Mouse (Mus musculus) forebrain, embryonic 13.5 days (tissue): ENCODE results near the gene Pex11g. TPM values are rescaled to one million over a fixed set of nuclear protein-coding genes. Genes with fewer than 3 reads are reported as not detected.

Source experiments
- ATAC-seq: fragments of 200-750 bp; cut with Nextera tagmentation; 2 replicates; pipeline ENCODE4 v1.8.0; 2017
- H3K27ac ChIP-seq: fragments of 300-500 bp; sonication (generic); 2 replicates; pipeline ENCODE4 v1.5.1; 2015; ENCODE audit warnings: inconsistent platforms, mild to moderate bottlenecking, moderate library complexity
- H3K27me3 ChIP-seq: fragments of 300-500 bp; sonication (generic); 2 replicates; pipeline ENCODE4 v1.6.1; 2015; ENCODE audit warnings: mild to moderate bottlenecking, inconsistent platforms
- H3K36me3 ChIP-seq: fragments of 300-500 bp; sonication (generic); 2 replicates; pipeline ENCODE4 v1.6.1; 2015; ENCODE audit warnings: mild to moderate bottlenecking, inconsistent platforms; ENCODE audit not compliant: poor library complexity, severe bottlenecking
- H3K4me1 ChIP-seq: fragments of 300-500 bp; sonication (generic); 2 replicates; pipeline ENCODE4 v1.6.1; 2015; ENCODE audit warnings: inconsistent platforms
- H3K4me2 ChIP-seq: fragments of 300-500 bp; sonication (generic); 2 replicates; pipeline ENCODE4 v1.6.1; 2015; ENCODE audit warnings: inconsistent platforms, mild to moderate bottlenecking, moderate library complexity
- H3K4me3 ChIP-seq: fragments of 300-500 bp; sonication (generic); 2 replicates; pipeline ENCODE4 v1.5.1; 2015; ENCODE audit warnings: mild to moderate bottlenecking, inconsistent platforms
- H3K9ac ChIP-seq: fragments of 300-500 bp; sonication (generic); 2 replicates; pipeline ENCODE4 v1.6.1; 2015; ENCODE audit warnings: mild to moderate bottlenecking, inconsistent platforms
- H3K9me3 ChIP-seq: fragments of 300-500 bp; sonication (generic); replicated peaks from 2 replicates; pipeline ENCODE4 v1.6.1; 2016; ENCODE audit warnings: inconsistent platforms
- WGBS: fragments of 180-500 bp; shearing (Covaris S2); methylation state at CpG from one replicate; pipeline ENCODE4 v1.1.7; 2015; 5-methylcytosine and 5-hydroxymethylcytosine counted together
- polyA plus RNA-seq: library from polyadenylated mRNA; unstranded; fragments of >200 nt; fragmentation: Nextera tagmentation; extraction: Ambion mirVana; gene quantifications from 2 replicates; pipeline ENCODE4 v1.2.1, GENCODE M21; 2015

Pex11g gene
- polyA plus RNA-seq, result 3.9 and 4.8 TPM in 2 replicates

DNA sequence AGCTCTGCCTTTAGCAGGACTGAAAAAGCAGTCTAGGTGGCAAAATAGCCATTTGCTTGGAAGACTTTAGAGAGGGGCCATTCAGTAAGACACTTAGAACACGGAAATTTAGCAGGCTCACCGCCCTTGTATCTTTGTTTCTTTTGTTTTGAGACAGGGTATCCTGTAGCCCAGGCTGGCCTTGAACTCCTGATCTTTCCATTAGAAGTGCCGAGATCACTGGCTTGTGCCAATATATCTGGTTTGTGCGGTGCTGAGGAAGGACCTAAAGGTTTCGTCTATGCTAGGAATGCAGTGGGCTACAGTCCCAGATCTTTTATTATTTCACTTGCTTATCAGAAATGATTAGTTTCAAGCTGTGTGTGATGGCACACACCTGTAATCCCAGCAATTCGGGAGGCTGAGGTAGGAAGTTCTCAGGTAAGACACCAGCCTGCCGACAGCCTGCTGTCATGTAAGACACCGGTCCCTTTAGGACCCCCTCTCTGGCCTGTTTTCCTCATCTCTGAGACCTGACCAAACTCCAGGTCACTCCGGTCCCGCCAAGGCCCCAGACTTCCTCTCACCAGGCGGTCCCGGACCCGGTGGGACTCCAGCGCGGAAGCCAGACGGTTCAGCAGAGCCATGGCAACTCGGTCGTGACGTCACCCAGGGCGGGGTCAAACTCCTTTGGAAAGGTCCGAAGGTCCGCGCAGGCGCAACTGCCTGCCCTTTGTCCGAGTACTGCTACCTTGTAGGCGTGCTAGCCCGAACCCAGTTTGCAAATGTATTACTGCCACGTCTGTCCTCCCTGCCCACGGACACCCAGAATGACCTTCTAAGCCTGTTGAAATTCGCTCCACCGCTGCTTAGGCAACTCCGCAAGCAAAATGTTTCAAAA, at the start of gene Pex11g:
Pex11g (minus strand) TSS at position 675 of the 880 bp plus-strand sequence.
- no peaks in the 10 kb centered on the region for H3K27me3 ChIP-seq
- H3K27ac ChIP-seq, result peak within 1 kb of the TSS; percentile 57; the same call in 1 of the 2 replicates
- H3K9me3 ChIP-seq, result no peaks in the 10 kb centered on the region
- H3K4me3 ChIP-seq, result peak within 1 kb of the TSS; percentile 41
- H3K4me1 ChIP-seq, result peaks cover 12% of the 10 kb centered on the region
- 9% methylated on average over 32 of the region's 32 CpGs for WGBS
- peak within 1 kb of the TSS; percentile 62 for H3K4me2 ChIP-seq
- peak; percentile 92 for ATAC-seq
- no peaks in the 10 kb centered on the region for H3K36me3 ChIP-seq
- H3K9ac ChIP-seq, result peak within 1 kb of the TSS; percentile 55

DNA sequence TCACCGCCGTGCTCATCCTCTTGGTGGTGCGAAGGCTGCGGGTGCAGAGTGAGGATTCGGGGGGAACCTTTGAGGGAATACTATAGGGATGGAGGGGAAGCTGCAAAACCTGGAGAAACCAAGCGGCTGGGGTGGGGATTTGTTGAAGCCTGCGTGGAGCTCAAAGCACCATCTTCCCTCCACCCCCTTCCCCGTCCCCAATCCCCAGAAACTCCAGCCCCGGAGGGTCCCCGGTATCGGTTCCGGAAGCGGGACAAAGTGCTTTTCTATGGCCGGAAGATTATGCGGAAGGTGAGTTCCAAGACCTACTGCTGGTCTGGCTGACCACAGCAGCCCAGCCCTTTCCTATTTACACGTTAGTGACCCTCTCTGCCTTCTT, 49.6 kb upstream of the Pex11g start:
- no peaks in the 10 kb centered on the region for H3K27me3 ChIP-seq
- ATAC-seq, result no peak
- 13% methylated on average over 16 of the region's 16 CpGs for WGBS
- no peaks in the 10 kb centered on the region for H3K9me3 ChIP-seq
- H3K9ac ChIP-seq, result peak overlapping the region; percentile 75
- H3K4me3 ChIP-seq, result peak overlapping the region; percentile 60
- peaks cover 32% of the 10 kb centered on the region for H3K36me3 ChIP-seq
- H3K4me1 ChIP-seq, result peaks cover 13% of the 10 kb centered on the region
- H3K27ac ChIP-seq, result no peak overlapping the region
- H3K4me2 ChIP-seq, result peak overlapping the region; percentile 98

DNA sequence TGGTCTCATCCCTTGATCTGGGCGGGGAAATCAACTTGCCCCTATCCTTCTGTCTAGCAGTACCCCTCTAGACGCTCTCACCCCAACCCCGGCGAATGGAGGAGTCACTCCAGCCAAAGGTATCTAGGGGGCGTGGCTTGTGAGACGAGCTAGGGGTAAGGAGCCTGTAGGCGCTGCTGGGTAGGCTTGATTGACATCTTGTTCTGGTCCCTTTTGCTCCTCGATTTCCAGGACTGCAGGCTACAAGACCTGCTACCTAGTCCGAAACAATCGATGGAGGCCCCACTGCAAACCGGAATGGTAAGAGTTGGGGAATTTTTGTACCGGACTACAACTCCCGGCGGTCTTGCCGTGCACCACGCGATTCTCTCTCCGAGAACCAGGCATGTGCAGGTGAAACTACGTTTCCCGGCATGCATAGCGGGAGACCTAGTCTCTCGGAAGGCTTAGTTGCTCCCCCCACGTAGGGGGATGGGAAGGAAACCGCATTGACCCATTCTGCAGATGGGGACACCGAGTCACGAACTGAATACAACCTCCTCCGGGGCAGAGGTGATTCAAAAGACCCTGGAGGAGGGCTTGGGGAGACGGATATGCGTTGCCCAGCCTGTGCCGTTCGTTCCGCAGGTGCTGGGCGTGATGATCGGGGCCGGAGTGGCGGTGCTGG, 49.1 kb upstream of the Pex11g start:
- H3K9ac ChIP-seq, result peak overlapping the region; percentile 75
- WGBS, result 4% methylated on average over 36 of the region's 36 CpGs
- H3K27me3 ChIP-seq, result no peaks in the 10 kb centered on the region
- peak overlapping the region; percentile 60 for H3K4me3 ChIP-seq
- H3K4me2 ChIP-seq, result peak overlapping the region; percentile 98
- peaks cover 33% of the 10 kb centered on the region for H3K36me3 ChIP-seq
- peak; percentile 86 for ATAC-seq
- H3K4me1 ChIP-seq, result peaks cover 13% of the 10 kb centered on the region
- H3K27ac ChIP-seq, result peak overlapping the region; percentile 64; the same call in 1 of the 2 replicates
- H3K9me3 ChIP-seq, result no peaks in the 10 kb centered on the region

DNA sequence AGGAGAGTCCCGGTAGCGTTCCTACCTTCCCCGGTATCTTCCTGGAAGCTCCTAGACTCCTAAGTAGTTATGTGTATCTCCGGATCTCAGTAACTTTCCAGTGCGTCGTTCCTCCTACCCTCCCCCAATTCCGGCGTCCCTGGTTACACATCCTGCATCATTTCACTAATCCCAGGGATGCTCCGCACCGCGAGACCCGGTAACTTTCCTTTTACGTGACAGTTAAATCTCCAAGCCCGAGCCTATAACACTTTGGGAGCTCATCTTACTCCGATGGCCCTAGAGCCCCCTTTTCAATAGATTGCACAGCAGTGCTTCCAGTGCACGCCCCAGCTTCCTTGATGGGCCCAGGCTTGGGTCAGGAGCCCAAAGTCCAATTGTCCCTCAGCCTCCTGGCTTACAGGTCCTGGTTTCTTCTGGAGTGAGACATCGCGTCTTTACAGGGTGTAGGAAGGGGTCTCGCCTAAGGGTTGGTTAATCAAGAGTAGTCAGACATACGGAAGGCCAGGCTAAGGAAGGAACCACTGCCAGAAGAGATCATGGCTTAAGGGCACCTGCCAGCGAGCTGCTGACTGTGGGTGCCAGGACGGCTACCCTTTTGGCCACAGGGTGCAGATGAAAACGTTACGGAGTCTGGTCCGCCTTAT, 48.4 kb upstream of the Pex11g start:
- Histone ChIP-seq H3K9me3 (no peaks in the 10 kb centered on the region), H3K27me3 (no peaks in the 10 kb centered on the region), H3K9ac (peak overlapping the region; percentile 75), H3K4me3 (peak overlapping the region; percentile 60), H3K4me1 (peaks cover 13% of the 10 kb centered on the region), H3K4me2 (peak overlapping the region; percentile 98), H3K27ac (peak overlapping the region; percentile 64), H3K36me3 (peaks cover 35% of the 10 kb centered on the region)
- WGBS, result 0% methylated on average over 25 of the region's 25 CpGs
- ATAC-seq, result peak; percentile 44

DNA sequence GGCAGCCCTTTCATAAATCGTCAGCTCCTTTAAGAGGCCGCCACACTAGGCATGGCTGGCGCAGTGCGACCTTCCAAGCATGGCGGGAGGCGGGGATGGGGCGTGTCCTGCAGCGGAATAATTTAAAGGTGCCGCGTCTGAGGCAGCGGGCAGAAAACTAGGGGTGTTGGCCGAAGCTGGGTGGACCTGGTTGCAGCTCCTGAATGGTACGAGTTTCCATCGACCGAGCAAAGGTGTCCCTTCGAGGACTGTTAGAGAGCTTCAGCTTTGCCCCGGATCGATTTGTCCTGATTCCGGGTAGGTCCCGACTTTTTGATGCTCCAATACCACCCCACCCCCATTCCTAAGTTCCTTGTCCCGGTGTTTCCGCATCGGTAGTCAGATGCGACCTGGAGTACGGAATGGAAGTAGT, 47.8 kb upstream of the Pex11g start, which contains the start of gene Pnpla6:
Pnpla6 (plus strand) TSS at position 125 of the 412 bp plus-strand sequence.
- no peaks in the 10 kb centered on the region for H3K27me3 ChIP-seq
- WGBS, result 1% methylated on average over 25 of the region's 25 CpGs
- peak within 1 kb of the TSS; percentile 64 for H3K27ac ChIP-seq
- peak within 1 kb of the TSS; percentile 75 for H3K9ac ChIP-seq
- H3K4me2 ChIP-seq, result peak within 1 kb of the TSS; percentile 98
- peaks cover 13% of the 10 kb centered on the region for H3K4me1 ChIP-seq
- ATAC-seq, result peak; percentile 78
- peaks cover 42% of the 10 kb centered on the region for H3K36me3 ChIP-seq
- no peaks in the 10 kb centered on the region for H3K9me3 ChIP-seq
- H3K4me3 ChIP-seq, result peak within 1 kb of the TSS; percentile 60

DNA sequence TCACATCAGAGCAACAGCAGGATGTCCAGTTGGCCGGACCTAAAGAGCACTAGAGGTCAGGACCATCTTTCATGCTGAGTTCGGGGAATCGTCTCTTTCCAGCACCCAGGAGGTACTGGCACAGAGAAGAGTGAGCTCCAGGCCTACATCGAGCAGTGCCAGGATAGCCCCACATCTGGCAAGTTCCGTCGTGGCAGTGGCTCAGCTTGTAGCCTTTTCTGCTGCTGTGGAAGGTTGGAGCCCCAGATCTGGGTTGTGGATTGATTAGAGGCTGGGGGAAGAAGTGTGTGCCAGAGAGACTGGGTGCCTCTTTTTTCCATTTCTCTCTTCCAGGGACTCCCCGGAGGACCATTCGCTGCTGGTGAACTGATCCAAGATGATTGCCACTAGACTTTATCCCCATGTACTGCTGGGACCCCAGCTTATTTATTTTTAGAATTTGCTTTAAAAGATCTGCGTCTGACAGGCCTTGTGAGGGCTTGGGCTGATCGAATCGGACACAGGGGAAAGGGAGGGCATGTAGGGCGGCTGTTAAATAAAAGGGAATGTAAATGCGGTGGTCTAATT, 47.3 kb upstream of the Pex11g start:
- Histone ChIP-seq H3K4me2 (peak overlapping the region; percentile 98), H3K9me3 (no peaks in the 10 kb centered on the region), H3K4me3 (peak overlapping the region; percentile 60), H3K27ac (peak overlapping the region; percentile 35; the same call in 1 of the 2 replicates), H3K4me1 (peaks cover 13% of the 10 kb centered on the region), H3K27me3 (no peaks in the 10 kb centered on the region), H3K9ac (peak overlapping the region; percentile 75), H3K36me3 (peaks cover 47% of the 10 kb centered on the region)
- WGBS, result 33% methylated on average over 13 of the region's 13 CpGs
- no peak; the same call in 1 of the 2 replicates for ATAC-seq

DNA sequence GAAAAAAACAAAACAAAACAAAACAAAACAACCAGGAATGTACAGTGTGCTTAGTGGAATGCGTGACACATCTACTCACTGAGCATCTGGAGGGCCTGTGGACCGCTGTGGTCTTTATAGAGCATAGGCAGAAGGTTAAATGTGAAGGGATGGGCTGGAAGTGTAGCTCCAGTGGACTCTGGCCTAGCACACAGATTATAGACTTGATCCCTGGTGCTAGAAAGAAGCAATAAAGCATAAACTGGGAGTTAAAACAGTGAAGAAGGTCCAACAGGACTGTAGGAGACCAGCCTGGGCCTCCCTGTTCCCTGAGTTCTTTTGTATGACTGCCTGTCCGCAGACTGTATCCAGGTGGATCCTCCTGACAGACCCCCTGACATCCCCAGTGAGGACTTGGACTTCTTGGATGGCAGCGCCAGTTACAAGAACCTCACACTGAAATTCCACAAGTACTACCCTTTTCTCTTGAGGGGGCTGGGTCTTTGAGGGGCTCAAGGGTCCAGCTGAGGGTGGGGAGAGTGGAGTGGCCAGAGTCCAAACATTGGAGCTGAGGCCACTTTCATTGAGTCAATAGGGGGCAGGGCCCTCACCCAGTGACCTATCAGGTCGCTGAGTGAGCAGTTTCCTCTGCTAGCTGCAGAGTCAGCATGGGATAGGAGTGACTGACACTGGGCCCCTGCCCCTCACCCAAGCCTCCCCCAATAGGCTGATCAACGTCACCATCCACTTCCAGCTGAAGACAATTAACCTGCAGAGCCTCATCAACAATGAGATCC, 40.7 kb upstream of the Pex11g start:
- H3K27me3 ChIP-seq, result no peaks in the 10 kb centered on the region
- 82% methylated on average over 6 of the region's 6 CpGs for WGBS
- H3K36me3 ChIP-seq, result peaks cover 80% of the 10 kb centered on the region
- H3K4me1 ChIP-seq, result no peaks in the 10 kb centered on the region
- no peak for ATAC-seq
- H3K4me2 ChIP-seq, result no peak overlapping the region
- H3K27ac ChIP-seq, result no peak overlapping the region
- H3K4me3 ChIP-seq, result no peak overlapping the region
- H3K9me3 ChIP-seq, result no peaks in the 10 kb centered on the region
- H3K9ac ChIP-seq, result no peak overlapping the region

DNA sequence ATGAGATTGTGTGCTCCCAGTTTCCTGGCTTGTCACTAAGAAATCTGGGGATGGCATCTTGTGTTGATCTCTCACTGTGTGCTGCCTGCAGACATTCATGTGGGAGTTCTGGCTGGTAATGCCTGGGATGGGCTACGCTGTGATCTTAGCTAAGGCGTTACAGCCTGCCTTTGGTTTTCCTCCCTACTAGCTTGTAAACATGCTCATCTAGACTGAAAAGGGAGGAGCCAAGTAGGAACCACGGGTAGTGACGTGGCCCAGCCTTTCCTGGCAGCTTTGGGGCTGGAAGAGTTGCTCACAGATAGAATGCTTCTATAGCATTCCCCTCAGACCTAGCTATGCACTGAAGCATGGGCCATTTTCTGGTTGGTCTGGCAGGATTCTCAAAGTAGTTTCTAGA, 34.7 kb upstream of the Pex11g start:
- Histone ChIP-seq H3K9ac (0 out of 2 replicates have a peak overlapping the region, but pooled peaks have one; percentile 92), H3K27ac (no peak overlapping the region), H3K4me3 (no peak overlapping the region), H3K4me2 (no peak overlapping the region), H3K27me3 (no peaks in the 10 kb centered on the region), H3K4me1 (peaks cover 18% of the 10 kb centered on the region), H3K36me3 (peaks cover 29% of the 10 kb centered on the region), H3K9me3 (no peaks in the 10 kb centered on the region)
- no peak for ATAC-seq
- 85% methylated on average over 4 of the region's 4 CpGs for WGBS

DNA sequence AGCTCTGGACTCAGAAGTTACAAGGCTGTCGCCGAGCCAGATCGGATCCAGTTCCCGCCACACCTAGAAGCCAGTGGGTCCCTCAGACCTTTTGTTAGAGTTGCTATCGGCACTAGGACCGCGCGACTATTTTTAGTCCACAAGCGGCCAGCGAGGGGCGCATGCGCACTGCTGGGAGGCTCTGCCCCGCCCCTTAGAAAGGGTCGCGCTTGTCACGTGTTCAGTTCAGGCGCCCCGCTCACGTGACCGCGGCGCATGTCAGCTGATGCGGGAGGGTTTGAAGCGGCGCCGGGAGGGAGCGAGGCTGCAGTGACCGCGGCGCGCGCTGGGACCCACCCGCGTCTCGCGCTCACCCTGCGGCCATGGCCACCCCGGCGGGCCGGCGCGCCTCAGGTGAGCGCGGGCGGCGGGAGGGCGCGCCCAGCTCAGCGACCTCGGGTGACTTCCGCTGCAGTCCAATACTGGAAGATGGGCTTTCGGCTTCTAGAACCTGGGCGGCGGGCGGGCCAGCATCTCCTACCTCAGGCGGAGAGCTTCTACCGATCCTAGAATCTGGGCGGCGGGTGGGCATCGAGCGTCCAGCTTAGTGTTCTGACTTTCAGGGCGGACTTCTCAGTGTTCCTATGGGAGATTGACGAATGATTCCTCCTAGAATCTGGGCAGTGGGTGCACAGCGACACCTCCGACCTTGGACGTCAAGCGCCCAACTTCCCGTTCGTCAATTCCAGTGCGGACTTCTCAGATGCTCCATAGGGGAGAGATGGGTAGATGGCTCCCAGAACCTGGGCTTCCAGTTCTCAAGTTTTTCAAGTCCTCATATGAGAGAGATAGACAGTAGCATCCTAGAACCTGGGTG, 33.0 kb upstream of the Pex11g start, which contains the start of gene Mcoln1:
Mcoln1 (plus strand) TSS at position 223 of the 856 bp plus-strand sequence.
- Histone ChIP-seq H3K9me3 (peaks cover 6% of the 10 kb centered on the region), H3K9ac (peak within 1 kb of the TSS; percentile 92), H3K4me1 (peaks cover 28% of the 10 kb centered on the region)

DNA sequence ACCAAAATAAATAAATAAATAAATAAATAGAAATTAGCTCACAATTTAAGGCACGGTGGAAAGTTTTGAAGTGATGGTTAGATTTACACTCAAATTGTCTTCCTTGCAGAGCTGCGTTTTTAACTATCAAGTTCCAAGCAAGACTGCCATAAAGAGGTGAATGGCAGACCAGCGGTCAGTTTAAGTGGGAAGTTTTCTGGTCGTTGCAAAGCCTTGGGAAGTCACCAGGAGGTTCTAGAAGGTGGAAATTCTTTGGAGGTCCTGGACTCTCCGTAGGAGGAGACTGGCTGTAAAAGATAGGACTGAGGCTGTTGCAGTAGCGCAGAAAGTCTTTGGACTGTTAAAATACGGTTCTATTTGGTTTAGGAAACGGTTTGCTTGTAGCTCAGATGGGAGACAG, 32.3 kb upstream of the Pex11g start:
- Histone ChIP-seq H3K9ac (peak overlapping the region; percentile 76), H3K4me1 (peaks cover 28% of the 10 kb centered on the region), H3K9me3 (peaks cover 9% of the 10 kb centered on the region), H3K4me3 (peak overlapping the region; percentile 72), H3K27me3 (no peaks in the 10 kb centered on the region), H3K4me2 (peak overlapping the region; percentile 85), H3K36me3 (peaks cover 36% of the 10 kb centered on the region), H3K27ac (peak overlapping the region; percentile 84)
- 8% methylated on average over 8 of the region's 8 CpGs for WGBS
- ATAC-seq, result no peak

More for the DNA sequence above, 33.0 kb upstream of the Pex11g start, which contains the start of gene Mcoln1:
- H3K27me3 ChIP-seq, result no peaks in the 10 kb centered on the region
- ATAC-seq, result peak; percentile 91
- WGBS, result under 1% methylated on average over 69 of the region's 70 CpGs
- H3K4me2 ChIP-seq, result peak within 1 kb of the TSS; percentile 85
- H3K27ac ChIP-seq, result peak within 1 kb of the TSS; percentile 84
- peak within 1 kb of the TSS; percentile 72 for H3K4me3 ChIP-seq
- peaks cover 29% of the 10 kb centered on the region for H3K36me3 ChIP-seq
